Mouse (Mus musculus) forebrain, embryonic 16.5 days (tissue): ENCODE data around the gene 2210407C18Rik. TPM values are rescaled to one million over a fixed set of nuclear protein-coding genes. Genes with fewer than 3 reads are reported as not detected.

Source experiments
- ATAC-seq: fragments of 200-750 bp; cut with Nextera tagmentation; 2 replicates; pipeline ENCODE4 v1.8.0; 2017; ENCODE audit warnings: mild to moderate bottlenecking, moderate library complexity
- H3K27ac ChIP-seq: fragments of 300-500 bp; sonication (generic); 2 replicates; pipeline ENCODE4 v1.5.1; 2014; ENCODE audit warnings: low read length, control low read depth
- H3K27me3 ChIP-seq: fragments of 300-500 bp; sonication (generic); replicated peaks from 2 replicates; pipeline ENCODE4 v1.6.1; 2014; ENCODE audit warnings: low read length; ENCODE audit not compliant: control insufficient read depth, insufficient read depth
- H3K36me3 ChIP-seq: fragments of 300-500 bp; sonication (generic); 2 replicates; pipeline ENCODE4 v1.6.1; 2014; ENCODE audit not compliant: control insufficient read depth, insufficient read depth
- H3K4me1 ChIP-seq: fragments of 300-500 bp; sonication (generic); replicated peaks from 2 replicates; pipeline ENCODE4 v1.6.1; 2014; ENCODE audit warnings: low read length; ENCODE audit not compliant: control insufficient read depth, insufficient read depth
- H3K4me2 ChIP-seq: fragments of 300-500 bp; sonication (generic); 2 replicates; pipeline ENCODE4 v1.6.1; 2014; ENCODE audit warnings: mild to moderate bottlenecking, low read length, control low read depth
- H3K4me3 ChIP-seq: fragments of 300-500 bp; sonication (generic); replicated peaks from 2 replicates; pipeline ENCODE4 v1.5.1; 2014; ENCODE audit warnings: mild to moderate bottlenecking, low read length, control low read depth
- H3K9ac ChIP-seq: fragments of 300-500 bp; sonication (generic); replicated peaks from 2 replicates; pipeline ENCODE4 v1.6.1; 2014; ENCODE audit warnings: low read depth, low read length, control low read depth
- H3K9me3 ChIP-seq: fragments of 300-500 bp; sonication (generic); 2 replicates; pipeline ENCODE4 v1.6.1; 2016; ENCODE audit warnings: low read length; ENCODE audit not compliant: control insufficient read depth
- WGBS: fragments of 180-500 bp; shearing (Covaris S2); extraction: QIAGEN DNeasy Blood & Tissue Kit; methylation state at CpG from one replicate; pipeline ENCODE4 v1.1.7; 2014; 5-methylcytosine and 5-hydroxymethylcytosine counted together
- polyA plus RNA-seq: library from polyadenylated mRNA; unstranded; fragments of >200 nt; fragmentation: Nextera tagmentation; extraction: Ambion mirVana; gene quantifications from 2 replicates; pipeline ENCODE4 v1.2.1, GENCODE M21; 2015

The 2210407C18Rik gene
- polyA plus RNA-seq, result not detected in 2 replicates

DNA sequence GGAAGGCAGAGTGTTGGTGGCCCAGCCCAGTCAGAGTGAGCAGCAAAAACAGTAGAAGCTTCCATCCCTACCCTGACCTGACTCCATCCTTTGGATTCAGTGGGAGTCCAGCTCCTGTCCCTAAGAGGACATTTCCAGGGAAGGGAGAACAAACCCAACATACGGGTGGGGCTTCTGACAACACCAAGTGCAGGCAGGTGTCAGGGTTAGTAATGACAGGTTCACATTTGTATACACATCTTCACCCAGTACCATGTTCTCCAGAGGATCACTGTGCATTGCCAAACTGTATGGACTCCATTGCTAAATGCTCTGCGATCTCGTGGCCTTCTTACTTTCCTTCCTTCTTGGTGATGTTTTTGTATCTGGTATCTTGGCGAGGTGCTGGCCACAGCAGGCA is at the start of gene 2210407C18Rik:
Gene 2210407C18Rik (minus strand): TSS at position 101 of the 400 bp plus-strand sequence.
- H3K4me1 ChIP-seq, result no peaks in the 10 kb centered on the region
- H3K27ac ChIP-seq, result no peak within 1 kb of the TSS
- ATAC-seq, result no peak
- H3K36me3 ChIP-seq, result no peaks in the 10 kb centered on the region
- no peak within 1 kb of the TSS for H3K4me3 ChIP-seq
- no peaks in the 10 kb centered on the region for H3K27me3 ChIP-seq
- H3K9me3 ChIP-seq, result no peaks in the 10 kb centered on the region
- H3K4me2 ChIP-seq, result no peak within 1 kb of the TSS
- no peak within 1 kb of the TSS for H3K9ac ChIP-seq
- 84% methylated on average over 4 of the region's 4 CpGs for WGBS

DNA sequence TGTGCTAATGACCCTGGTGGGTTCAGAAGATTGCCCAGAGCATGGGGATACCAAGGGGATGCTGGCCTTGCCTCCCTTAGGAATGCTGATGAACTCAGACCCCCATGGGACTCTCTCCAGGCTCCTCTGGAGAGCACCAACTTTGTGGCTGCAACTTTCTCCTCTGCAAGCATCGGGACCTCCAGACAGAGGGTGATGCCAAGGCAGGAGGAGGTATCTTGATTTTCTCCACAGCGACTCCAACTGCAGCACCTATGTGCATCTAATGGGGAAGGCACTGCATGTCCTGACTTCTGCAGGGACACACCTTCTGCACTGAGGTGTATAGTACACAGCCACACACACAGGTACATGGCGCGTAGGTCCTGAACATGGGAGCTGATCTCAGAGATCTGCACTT is 42.7 kb upstream of the 2210407C18Rik start, which contains the start of gene Olfr322:
Gene Olfr322 (plus strand): TSS at position 187 of the 400 bp plus-strand sequence.
- no peak within 1 kb of the TSS for H3K9ac ChIP-seq
- H3K27ac ChIP-seq, result no peak within 1 kb of the TSS
- no peak within 1 kb of the TSS for H3K4me3 ChIP-seq
- no peak within 1 kb of the TSS for H3K4me2 ChIP-seq
- H3K4me1 ChIP-seq, result no peaks in the 10 kb centered on the region
- WGBS, result 94% methylated on average over 4 of the region's 4 CpGs
- no peaks in the 10 kb centered on the region for H3K36me3 ChIP-seq
- no peaks in the 10 kb centered on the region for H3K27me3 ChIP-seq
- H3K9me3 ChIP-seq, result no peaks in the 10 kb centered on the region
- ATAC-seq, result no peak

DNA sequence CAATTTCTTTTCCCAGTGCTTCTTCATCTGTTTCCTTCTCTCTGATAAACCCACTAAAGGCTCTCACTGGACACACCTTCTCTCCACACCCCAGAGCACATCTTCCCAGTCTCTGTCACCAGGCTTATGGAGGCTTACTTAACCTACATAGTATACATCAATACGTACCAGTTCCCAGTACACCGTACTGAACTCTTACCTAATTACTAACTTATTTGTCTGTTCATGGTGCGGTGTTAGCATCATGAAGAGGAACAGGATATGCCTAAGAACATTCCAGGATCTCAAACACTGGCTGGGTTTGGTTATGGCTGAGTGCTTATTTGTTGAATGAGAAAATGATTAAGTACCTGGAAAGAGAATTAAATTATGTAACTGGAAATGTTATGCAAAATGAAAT is 39.3 kb upstream of the 2210407C18Rik start:
- Histone ChIP-seq H3K36me3 (no peaks in the 10 kb centered on the region), H3K27me3 (no peaks in the 10 kb centered on the region), H3K4me3 (no peak overlapping the region), H3K4me2 (no peak overlapping the region), H3K9me3 (no peaks in the 10 kb centered on the region), H3K4me1 (no peaks in the 10 kb centered on the region), H3K27ac (no peak overlapping the region), H3K9ac (no peak overlapping the region)
- no peak for ATAC-seq
- WGBS, result 94% methylated on average over 3 of the region's 3 CpGs

DNA sequence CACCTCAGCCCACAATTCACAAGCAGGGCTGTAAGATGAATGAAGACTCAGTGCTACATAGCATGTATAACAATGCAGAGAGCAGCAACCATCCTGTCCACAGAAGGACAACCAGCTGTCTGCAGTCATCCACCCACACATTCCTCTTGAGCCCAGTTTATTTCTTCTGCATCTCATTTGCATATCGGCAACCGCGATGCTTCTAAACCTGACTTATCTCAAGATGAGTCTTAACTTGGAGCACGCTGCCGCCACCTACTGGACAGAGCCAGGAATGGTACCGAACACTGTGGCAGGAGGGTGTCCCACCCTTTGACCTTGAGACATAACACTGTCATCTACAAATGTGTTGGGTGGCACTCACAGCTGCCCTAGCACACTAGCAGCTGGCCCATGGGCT is 27.5 kb upstream of the 2210407C18Rik start:
- H3K4me3 ChIP-seq, result no peak overlapping the region
- no peak overlapping the region for H3K27ac ChIP-seq
- 33% methylated on average over 6 of the region's 6 CpGs for WGBS
- no peak for ATAC-seq
- H3K4me2 ChIP-seq, result no peak overlapping the region
- 0 out of 2 replicates have a peak, but pooled peaks cover 2% of the 10 kb centered on the region for H3K27me3 ChIP-seq
- no peaks in the 10 kb centered on the region for H3K9me3 ChIP-seq
- H3K4me1 ChIP-seq, result peaks cover 10% of the 10 kb centered on the region
- H3K36me3 ChIP-seq, result no peaks in the 10 kb centered on the region
- no peak overlapping the region for H3K9ac ChIP-seq

- Histone ChIP-seq H3K4me1 (peaks cover 10% of the 10 kb centered on the region), H3K36me3 (no peaks in the 10 kb centered on the region), H3K27ac (no peak overlapping the region), H3K4me3 (no peak overlapping the region), H3K27me3 (0 out of 2 replicates have a peak, but pooled peaks cover 2% of the 10 kb centered on the region), H3K4me2 (no peak overlapping the region), H3K9ac (no peak overlapping the region), H3K9me3 (no peaks in the 10 kb centered on the region)
- 76% methylated on average over 13 of the region's 13 CpGs for WGBS
- no peak for ATAC-seq
Observed at GRCm38 (mm10) chr11:58641638-58642358, 25.9 kb upstream of the 2210407C18Rik start.

- Histone ChIP-seq H3K9me3 (no peaks in the 10 kb centered on the region), H3K9ac (peak overlapping the region; percentile 43; the same call in 1 of the 2 replicates), H3K36me3 (no peaks in the 10 kb centered on the region), H3K27ac (no peak overlapping the region), H3K4me2 (peak overlapping the region; percentile 84), H3K4me3 (peak overlapping the region; percentile 41; the same call in 1 of the 2 replicates), H3K4me1 (peaks cover 10% of the 10 kb centered on the region), H3K27me3 (0 out of 2 replicates have a peak, but pooled peaks cover 2% of the 10 kb centered on the region)
- no peak for ATAC-seq
- WGBS, result 25% methylated on average over 14 of the region's 14 CpGs
Observed at GRCm38 (mm10) chr11:58641057-58641456, 25.2 kb upstream of the 2210407C18Rik start.

DNA sequence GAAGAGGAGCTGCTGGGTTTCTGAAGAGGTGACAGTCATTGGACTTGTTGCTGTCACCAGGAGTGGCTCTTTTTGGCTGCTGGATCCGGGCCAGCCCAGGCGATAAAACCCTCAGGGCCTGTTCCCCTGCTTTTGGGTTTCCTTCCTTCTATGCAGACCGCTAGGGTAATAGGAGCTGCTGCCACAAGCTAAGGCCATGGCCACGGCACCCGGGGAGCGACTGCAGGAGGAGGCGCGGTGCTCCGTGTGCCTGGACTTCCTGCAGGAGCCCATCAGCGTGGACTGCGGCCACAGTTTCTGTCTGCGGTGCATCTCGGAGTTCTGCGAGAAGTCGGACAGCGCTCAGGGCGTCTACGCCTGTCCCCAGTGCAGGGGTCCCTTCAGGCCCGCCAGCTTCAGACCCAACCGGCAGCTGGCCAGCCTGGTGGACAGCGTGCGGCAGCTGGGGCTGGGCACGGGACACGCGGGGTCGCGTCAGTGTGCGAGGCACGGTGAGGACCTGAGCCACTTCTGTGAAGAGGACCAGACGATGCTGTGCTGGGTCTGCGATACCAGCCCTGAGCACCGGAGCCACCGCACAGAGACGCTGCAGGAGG is 24.5 kb upstream of the 2210407C18Rik start, which contains the start of gene Trim58:
Gene Trim58 (plus strand): TSS at position 194 of the 596 bp plus-strand sequence.
- H3K4me2 ChIP-seq, result peak within 1 kb of the TSS; percentile 84
- H3K9me3 ChIP-seq, result no peaks in the 10 kb centered on the region
- H3K4me3 ChIP-seq, result peak within 1 kb of the TSS; percentile 41
- 0 out of 2 replicates have a peak, but pooled peaks cover 2% of the 10 kb centered on the region for H3K27me3 ChIP-seq
- peaks cover 10% of the 10 kb centered on the region for H3K4me1 ChIP-seq
- H3K27ac ChIP-seq, result no peak within 1 kb of the TSS
- WGBS, result 2% methylated on average over 34 of the region's 34 CpGs
- H3K9ac ChIP-seq, result peak within 1 kb of the TSS; percentile 43
- H3K36me3 ChIP-seq, result no peaks in the 10 kb centered on the region
- ATAC-seq, result no peak

DNA sequence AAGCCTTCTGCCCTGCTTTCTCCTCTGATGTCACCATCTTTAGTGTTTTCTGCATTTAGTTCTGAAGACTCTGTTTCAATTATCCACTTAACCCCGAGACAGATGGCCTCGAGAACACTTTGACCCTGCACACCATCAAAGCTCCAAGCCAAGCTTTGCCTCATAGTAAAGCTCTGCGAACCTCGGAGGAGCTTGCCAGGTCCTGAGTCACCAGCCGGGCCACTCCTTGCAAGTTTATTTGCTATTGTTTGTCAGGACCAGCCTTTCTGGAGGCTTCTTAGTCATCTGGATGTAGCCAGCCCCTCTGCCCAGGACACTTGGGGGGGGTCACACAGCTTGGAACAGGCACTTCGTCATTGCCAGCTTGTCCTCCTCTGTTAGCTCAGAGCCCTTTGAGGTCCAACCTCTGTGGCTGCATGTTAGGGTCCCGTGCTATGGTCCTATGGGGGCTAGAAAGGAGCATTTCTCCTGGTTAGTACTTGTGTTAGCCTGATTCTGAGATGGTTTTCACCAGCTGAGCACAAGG is 22.4 kb upstream of the 2210407C18Rik start:
- ATAC-seq, result no peak
- WGBS, result 69% methylated on average over 7 of the region's 7 CpGs
- Histone ChIP-seq H3K36me3 (no peaks in the 10 kb centered on the region), H3K4me3 (no peak overlapping the region), H3K4me2 (no peak overlapping the region), H3K27me3 (0 out of 2 replicates have a peak, but pooled peaks cover 2% of the 10 kb centered on the region), H3K27ac (no peak overlapping the region), H3K9ac (no peak overlapping the region), H3K9me3 (no peaks in the 10 kb centered on the region), H3K4me1 (peaks cover 10% of the 10 kb centered on the region)

- Histone ChIP-seq H3K4me1 (peaks cover 10% of the 10 kb centered on the region), H3K36me3 (no peaks in the 10 kb centered on the region), H3K4me2 (no peak overlapping the region), H3K27me3 (0 out of 2 replicates have a peak, but pooled peaks cover 2% of the 10 kb centered on the region), H3K9me3 (no peaks in the 10 kb centered on the region), H3K9ac (no peak overlapping the region), H3K27ac (no peak overlapping the region), H3K4me3 (no peak overlapping the region)
- ATAC-seq, result peak; percentile 47; the same call in 1 of the 2 replicates
- WGBS, result 29% methylated on average over 4 of the region's 4 CpGs
Observed at GRCm38 (mm10) chr11:58636376-58636977, 20.6 kb upstream of the 2210407C18Rik start.
